Mouse (Mus musculus) macrophage (primary cell): Measurements from ENCODE around the gene Hspb6. TPM values are rescaled to one million over a fixed set of nuclear protein-coding genes. Genes with fewer than 3 reads are reported as not detected.
A peak's percentile ranks its signal among the peaks of the same experiment; 100 is the strongest.

Experiments used
- H3K27ac ChIP-seq: fragments of 350-480 bp; formaldehyde crosslinking; 2 replicates; pipeline ENCODE4 v1.9.0; 2021
- H3K36me3 ChIP-seq: fragments of 350-480 bp; formaldehyde crosslinking; 2 replicates; pipeline ENCODE4 v1.9.0; 2021; ENCODE audit errors: inconsistent target
- H3K4me3 ChIP-seq: fragments of 350-480 bp; formaldehyde crosslinking; 2 replicates; pipeline ENCODE4 v1.9.0; 2021; ENCODE audit errors: inconsistent target
- H3K79me2 ChIP-seq: fragments of 350-480 bp; formaldehyde crosslinking; 2 replicates; pipeline ENCODE4 v1.9.0; 2021; ENCODE audit errors: inconsistent target
- WGBS: methylation state at CpG from one replicate; pipeline ENCODE4 v1.1.7; 2026; ENCODE audit warnings: inconsistent platforms; ENCODE audit not compliant: missing documents; 5-methylcytosine and 5-hydroxymethylcytosine counted together
- polyA plus RNA-seq: library from polyadenylated mRNA; stranded (reverse); fragments of 250-400 nt; gene quantifications from 3 replicates; pipeline ENCODE4 v1.2.4, GENCODE M21; 2018; ENCODE audit warnings: inconsistent platforms

The Hspb6 gene
- polyA plus RNA-seq, 1 experiment from 2014 or later, result 7.5 TPM

DNA sequence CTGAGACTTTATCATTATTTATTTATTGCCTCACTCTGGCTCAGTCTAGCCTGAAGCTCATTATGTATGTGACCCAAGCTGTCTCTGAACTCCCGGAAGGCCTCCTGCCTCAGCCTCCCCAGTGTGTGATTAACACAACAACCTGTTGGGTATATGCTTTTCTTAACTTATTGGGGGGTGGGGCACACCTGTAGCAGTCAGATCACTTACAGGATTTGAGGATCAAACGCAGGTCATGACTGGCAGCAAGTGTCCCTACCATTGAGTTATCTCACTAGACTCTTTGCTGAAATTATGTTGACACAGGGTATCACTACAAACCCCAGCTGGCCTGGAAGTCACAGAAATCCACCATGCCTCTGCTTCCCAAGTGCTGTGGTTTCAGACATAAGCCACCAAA is 8.3 kb downstream of the Hspb6 start:
- 92% methylated on average over 2 of the region's 2 CpGs for WGBS
- H3K79me2 ChIP-seq, result peaks cover 41% of the 10 kb centered on the region
- H3K27ac ChIP-seq, result no peak overlapping the region
- no peak overlapping the region for H3K4me3 ChIP-seq
- H3K36me3 ChIP-seq, result peaks cover 29% of the 10 kb centered on the region; the same call in 1 of the 2 replicates

DNA sequence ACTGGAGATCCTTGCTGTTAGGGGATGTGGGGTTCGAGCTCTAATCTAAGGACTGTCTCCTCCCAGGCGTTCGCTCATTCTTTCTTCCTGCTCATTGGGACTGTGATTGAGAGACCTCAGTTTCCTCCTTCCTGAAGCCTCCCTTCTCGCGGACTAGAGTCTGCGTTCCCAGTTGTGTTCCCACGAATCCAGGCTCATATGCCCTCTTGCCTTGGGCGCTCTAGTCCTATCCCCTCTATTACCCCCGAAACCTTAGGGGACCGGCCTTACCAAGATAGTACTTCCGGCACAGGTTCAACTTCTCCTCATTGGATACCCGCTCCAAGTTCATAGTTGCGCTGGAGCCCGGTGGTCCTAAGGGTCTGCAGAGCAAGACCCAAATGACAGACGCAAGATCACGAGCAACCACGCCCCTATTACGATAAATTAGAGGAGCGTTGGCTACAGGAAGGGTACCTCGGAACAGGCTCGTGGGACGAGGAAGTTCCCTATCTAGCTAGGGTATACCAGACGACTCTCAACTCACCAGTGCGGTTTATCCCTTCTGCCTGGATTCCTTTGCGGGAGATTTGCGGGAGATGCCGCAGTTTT is 10.6 kb downstream of the Hspb6 start:
- peak overlapping the region; percentile 99 for H3K4me3 ChIP-seq
- peaks cover 23% of the 10 kb centered on the region; the same call in 1 of the 2 replicates for H3K36me3 ChIP-seq
- peak overlapping the region; percentile 87 for H3K27ac ChIP-seq
- under 1% methylated on average over 27 of the region's 27 CpGs for WGBS
- H3K79me2 ChIP-seq, result peaks cover 41% of the 10 kb centered on the region

DNA sequence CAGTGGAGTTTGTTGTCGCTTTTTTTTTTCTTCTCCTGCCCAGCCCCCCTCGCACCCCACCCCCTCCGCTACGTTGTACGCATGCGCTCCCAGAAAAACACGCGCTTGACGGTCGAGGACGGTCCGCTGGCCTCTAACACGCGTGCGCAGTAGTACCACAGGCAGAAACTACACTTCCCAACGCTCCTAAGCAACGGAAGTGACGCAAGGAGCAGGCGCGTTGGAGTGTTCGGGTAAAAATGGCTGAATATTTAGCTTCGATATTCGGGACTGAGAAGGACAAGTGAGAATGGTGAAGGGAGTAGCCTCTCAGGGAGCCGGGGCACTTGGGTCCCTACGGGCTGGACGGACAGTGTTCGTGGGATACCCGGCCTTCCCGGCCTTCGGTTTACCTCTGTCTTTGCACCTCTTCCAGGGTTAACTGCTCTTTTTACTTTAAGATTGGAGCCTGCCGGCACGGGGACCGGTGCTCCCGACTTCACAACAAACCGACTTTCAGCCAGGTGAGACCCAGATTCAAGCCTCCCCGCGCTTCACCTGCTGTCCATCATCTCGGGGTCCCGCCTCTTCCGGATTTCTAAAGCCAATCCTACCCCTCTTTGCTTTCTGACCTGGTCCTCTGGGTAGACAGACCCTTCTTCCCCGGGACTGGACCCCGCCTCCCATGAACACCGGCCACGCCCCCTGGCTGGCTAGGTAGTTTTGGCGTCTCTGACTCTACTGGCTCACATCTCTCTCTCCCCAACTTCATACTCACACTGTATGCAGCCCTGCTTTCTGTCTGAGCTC is 11.3 kb downstream of the Hspb6 start, which contains the start of the genes U2af1l4, Gm49396 and Psenen:
TSS of gene U2af1l4 (plus strand) at position 185 of the 789 bp plus-strand sequence.
TSS of gene Gm49396 (plus strand) at position 228 of the 789 bp plus-strand sequence.
TSS of gene Psenen (minus strand) at position 511 of the 789 bp plus-strand sequence.
- peaks cover 26% of the 10 kb centered on the region; the same call in 1 of the 2 replicates for H3K36me3 ChIP-seq
- peak within 1 kb of the TSS; percentile 99 for H3K4me3 ChIP-seq
- 1% methylated on average over 44 of the region's 45 CpGs for WGBS
- peak within 1 kb of the TSS; percentile 87 for H3K27ac ChIP-seq
- H3K79me2 ChIP-seq, result peaks cover 34% of the 10 kb centered on the region

DNA sequence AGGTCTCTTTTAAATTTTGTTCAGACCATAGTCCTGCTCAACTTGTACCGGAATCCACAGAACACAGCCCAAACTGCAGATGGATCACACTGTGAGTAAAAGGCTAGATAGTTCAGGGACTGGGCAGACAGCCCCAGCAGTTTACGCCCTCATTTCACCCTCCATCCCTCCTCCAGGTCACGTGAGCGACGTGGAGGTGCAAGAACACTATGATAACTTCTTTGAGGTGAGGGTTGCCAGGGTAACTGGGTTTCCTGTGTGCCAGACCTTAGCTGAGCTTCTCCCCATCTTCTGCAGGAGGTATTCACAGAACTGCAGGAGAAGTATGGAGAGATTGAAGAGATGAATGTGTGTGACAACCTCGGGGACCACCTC is 11.9 kb downstream of the Hspb6 start:
- WGBS, result 43% methylated on average over 6 of the region's 6 CpGs
- H3K4me3 ChIP-seq, result peak overlapping the region; percentile 99
- H3K79me2 ChIP-seq, result peaks cover 28% of the 10 kb centered on the region
- peak overlapping the region; percentile 87 for H3K27ac ChIP-seq
- H3K36me3 ChIP-seq, result peaks cover 32% of the 10 kb centered on the region; the same call in 1 of the 2 replicates

DNA sequence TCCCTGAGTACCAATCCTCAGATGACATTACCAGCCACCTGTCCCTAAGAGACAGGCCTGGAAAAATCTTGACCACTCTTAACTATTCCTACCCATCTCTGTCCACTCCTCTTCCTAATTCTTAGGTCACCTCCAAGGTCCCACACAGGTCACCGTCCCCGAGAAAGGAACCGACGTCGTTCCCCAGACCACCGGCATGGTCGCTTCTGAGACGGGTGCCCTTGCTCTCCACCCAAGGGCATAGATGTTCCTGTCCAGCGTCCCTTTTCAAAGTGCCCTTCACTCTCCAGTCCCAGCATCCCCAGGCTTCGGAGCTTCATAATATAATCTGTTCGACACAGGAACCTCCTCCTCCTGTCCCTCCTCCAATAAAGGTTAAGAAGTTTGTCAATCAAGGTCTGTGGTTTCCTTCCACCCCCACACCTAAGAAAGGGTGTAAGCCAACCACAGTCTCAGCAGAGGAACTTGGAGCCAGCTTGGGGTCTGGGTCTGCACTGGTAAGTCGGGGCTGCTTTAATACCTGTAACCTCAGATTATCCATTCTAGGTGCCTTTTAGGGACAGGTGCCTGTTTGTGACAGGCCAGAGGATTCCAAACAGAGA is 13.1 kb downstream of the Hspb6 start, which contains the start of gene Igflr1:
TSS of gene Igflr1 (plus strand) at position 458 of the 602 bp plus-strand sequence.
- 96% methylated on average over 12 of the region's 12 CpGs for whole genome bisulfite sequencing
- Histone ChIP-seq H3K4me3 (no peak within 1 kb of the TSS), H3K27ac (no peak within 1 kb of the TSS), H3K79me2 (peaks cover 25% of the 10 kb centered on the region), H3K36me3 (peaks cover 44% of the 10 kb centered on the region)

DNA sequence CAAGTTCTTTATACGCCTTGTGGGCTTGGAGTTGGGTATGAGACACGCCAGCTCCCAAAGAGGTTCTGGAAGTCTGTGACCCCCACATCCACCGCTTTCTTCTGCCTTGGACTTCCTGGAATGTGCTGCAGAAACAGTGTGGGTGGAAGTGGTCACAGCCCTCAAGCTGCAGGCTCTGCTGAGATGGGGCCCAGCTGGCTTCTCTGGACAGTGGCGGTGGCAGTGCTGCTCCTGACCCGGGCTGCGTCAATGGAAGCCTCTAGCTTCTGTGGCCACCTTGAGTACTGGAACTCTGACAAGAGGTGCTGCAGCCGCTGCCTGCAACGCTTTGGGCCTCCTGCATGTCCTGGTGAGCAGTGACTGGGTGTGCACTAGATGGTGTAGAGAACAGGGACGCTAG is 14.1 kb downstream of the Hspb6 start:
- Histone ChIP-seq H3K79me2 (peaks cover 19% of the 10 kb centered on the region), H3K27ac (no peak overlapping the region), H3K36me3 (peaks cover 54% of the 10 kb centered on the region), H3K4me3 (no peak overlapping the region)
- 96% methylated on average over 9 of the region's 9 CpGs for WGBS

DNA sequence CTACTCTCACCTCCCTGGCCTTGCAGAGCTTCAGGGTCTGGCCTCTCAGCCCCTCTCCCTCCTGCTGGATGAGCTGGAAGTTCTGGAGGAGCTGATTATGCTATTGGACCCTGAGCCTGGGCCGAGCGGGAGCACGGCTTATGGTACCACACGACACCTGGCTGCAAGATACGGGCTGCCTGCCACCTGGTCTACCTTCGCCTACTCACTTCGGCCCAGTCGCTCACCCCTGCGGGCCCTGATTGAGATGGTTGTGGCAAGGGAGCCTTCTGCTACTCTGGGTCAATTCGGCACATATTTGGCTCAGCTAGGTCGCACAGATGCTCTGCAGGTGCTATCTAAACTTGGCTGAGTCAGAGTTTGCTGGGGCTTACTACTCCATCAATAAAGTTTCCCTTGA is 15.6 kb downstream of the Hspb6 start:
- Histone ChIP-seq H3K27ac (no peak overlapping the region), H3K79me2 (peaks cover 4% of the 10 kb centered on the region), H3K4me3 (no peak overlapping the region), H3K36me3 (peaks cover 66% of the 10 kb centered on the region)
- WGBS, result 96% methylated on average over 11 of the region's 11 CpGs

DNA sequence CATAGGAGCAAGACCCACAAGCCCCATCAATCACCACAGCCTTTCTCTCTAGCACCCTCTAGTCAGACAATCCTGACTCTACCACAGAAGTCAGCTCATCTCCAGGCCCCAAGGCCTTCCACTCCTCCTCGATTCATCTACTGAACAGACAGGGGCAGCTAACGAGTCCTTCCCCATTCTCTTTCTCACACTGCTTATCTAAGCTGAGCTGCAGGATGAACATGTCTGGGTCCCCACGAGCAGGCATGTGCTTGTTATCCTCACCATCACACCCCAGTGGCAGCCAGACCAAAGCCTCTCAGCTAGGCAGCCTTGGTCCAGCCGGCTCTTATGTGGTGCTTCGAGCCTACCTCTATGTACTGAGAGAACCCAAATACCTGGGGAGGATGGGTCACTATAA is 20.4 kb downstream of the Hspb6 start:
- no peaks in the 10 kb centered on the region for H3K79me2 ChIP-seq
- peaks cover 93% of the 10 kb centered on the region for H3K36me3 ChIP-seq
- no peak overlapping the region for H3K27ac ChIP-seq
- WGBS, result 90% methylated on average over 5 of the region's 5 CpGs
- H3K4me3 ChIP-seq, result no peak overlapping the region

DNA sequence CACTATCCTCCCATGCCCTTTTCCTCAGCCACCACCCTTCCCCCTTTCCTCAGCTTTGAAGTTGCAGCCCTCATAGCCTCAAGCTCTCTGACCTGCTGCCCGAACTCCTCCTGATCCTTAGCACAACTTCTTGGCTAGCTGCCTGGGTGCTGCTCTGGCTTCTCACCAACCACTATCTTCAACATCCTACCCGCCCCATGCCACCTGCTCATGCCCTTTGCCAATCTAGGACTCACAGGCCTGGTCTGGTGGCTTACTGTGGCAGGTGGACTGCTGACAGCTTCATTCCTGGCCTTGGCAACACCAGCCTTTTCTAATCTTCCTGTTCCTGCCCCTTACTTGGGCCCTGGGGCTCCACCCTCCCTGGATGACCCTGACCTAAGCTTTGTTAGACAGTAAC is 21.0 kb downstream of the Hspb6 start:
- H3K27ac ChIP-seq, result no peak overlapping the region
- WGBS, result 95% methylated on average over 2 of the region's 2 CpGs
- no peaks in the 10 kb centered on the region for H3K79me2 ChIP-seq
- no peak overlapping the region for H3K4me3 ChIP-seq
- peaks cover 97% of the 10 kb centered on the region for H3K36me3 ChIP-seq

DNA sequence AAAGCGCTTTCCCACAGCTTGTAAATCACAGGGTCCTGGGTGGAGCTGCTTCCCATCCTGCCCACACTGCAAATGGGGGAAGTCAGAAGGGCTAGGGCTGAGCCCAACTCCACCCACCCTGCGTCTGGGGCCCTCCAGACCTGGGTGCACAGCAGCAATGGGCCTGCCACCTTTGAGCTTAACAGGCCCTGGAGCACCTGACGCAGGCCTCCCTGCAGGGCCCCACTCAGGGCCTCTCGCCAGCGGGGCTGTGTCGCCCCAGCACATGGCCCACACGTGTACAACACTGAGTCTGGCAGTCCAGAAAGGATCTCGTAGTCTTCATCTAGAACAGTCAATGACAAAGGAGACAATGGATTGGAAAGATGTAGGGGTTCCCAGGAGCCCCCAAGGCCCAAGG is 28.0 kb downstream of the Hspb6 start:
- no peak overlapping the region for H3K4me3 ChIP-seq
- H3K36me3 ChIP-seq, result peaks cover 79% of the 10 kb centered on the region
- H3K79me2 ChIP-seq, result peaks cover 2% of the 10 kb centered on the region; the same call in 1 of the 2 replicates
- 94% methylated on average over 8 of the region's 8 CpGs for WGBS
- H3K27ac ChIP-seq, result no peak overlapping the region

DNA sequence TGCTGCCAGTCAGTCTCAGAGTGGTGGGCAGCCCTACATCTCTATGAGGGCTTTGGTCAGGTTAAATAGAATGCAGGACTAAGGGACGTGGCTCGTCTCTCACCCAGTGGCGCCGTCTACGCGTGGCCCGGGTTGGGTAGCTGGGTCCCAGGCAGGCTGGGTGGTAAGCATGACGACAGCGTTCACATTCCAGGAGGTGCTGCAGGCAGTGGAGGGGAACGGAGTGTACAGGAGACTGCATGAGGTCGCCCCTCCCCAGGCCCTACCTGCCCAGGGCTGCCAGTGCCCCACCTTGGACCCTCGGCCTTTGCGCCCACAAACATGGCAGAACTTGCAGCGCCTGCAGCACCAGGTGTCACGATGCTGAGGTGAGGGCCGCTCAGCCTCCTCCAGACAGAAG is 29.6 kb downstream of the Hspb6 start:
- peaks cover 18% of the 10 kb centered on the region for H3K79me2 ChIP-seq
- H3K36me3 ChIP-seq, result peaks cover 78% of the 10 kb centered on the region
- no peak overlapping the region for H3K4me3 ChIP-seq
- 97% methylated on average over 8 of the region's 16 CpGs for WGBS
- H3K27ac ChIP-seq, result no peak overlapping the region

DNA sequence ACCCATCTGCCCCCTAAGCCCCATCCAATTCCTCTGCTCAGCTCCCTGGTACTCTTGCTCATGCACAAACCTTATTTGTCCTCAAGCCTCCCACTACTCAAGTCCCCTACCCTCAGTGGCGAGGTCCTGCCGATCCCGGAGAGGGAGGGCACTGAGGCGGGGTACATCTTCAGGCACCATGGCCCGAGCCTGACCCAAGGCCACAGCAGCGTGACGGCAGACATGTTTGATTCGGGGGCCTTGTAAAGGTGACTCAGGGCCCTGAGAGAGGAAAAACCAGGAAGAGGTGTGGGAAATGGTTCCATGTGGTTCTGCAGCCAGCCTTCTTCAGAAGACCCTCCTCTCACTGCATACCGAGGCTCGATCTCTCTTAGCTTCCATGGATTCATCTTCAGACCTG is 32.4 kb downstream of the Hspb6 start:
- H3K4me3 ChIP-seq, result no peak overlapping the region
- H3K79me2 ChIP-seq, result peaks cover 35% of the 10 kb centered on the region
- peaks cover 50% of the 10 kb centered on the region for H3K36me3 ChIP-seq
- no peak overlapping the region for H3K27ac ChIP-seq
- WGBS, result 97% methylated on average over 10 of the region's 10 CpGs

DNA sequence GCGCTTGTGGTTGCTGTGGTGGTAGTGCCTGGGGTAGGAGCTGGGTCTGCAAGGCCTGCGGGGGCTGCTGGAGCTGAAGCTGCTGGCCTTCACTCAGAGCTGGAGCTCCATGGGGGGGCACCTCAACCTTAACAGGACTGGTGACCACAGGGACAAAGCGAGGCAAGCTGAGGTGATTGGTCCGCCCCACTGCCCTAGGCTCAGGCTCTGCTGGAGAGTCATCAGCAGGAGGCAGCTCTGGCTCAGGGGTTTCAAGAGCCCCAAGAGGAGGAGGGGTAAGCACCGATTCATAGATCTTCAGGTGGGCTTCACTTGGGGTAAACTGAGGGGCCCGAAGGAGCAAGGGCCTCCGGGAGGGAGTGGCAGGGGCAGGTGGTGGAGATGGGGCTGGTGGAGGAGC is 33.2 kb downstream of the Hspb6 start:
- Histone ChIP-seq H3K36me3 (peaks cover 44% of the 10 kb centered on the region), H3K4me3 (no peak overlapping the region), H3K79me2 (peaks cover 35% of the 10 kb centered on the region), H3K27ac (no peak overlapping the region)
- WGBS, result 98% methylated on average over 6 of the region's 7 CpGs

DNA sequence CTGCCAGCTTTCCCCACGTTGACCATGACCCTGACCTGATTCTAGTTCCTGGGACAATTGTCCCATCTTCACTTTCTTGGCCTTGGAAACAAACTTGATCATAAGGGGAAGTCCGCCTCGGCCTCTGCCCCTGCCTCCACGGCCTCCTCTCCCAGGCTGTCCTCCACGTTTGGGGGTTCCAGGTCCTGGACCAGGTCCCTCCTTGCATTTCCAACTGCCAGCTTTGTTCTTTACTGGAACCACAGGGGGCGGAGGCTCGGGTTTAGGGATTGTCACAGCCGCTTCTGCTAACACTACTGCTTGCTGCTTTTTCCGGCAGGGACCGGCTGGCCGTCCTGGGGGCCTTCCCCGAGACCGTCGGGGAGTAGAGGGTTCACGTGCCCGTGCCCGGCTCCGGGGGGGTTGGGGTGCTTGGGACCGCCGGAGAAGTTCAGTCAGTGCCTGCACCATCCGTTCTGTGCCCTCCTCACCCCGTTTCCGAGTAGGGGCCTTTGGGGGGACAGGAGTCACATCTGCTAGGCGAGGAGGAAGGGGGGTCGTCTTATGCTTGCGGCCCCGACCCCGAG is 34.6 kb downstream of the Hspb6 start:
- Histone ChIP-seq H3K79me2 (peaks cover 35% of the 10 kb centered on the region), H3K4me3 (no peak overlapping the region), H3K27ac (no peak overlapping the region), H3K36me3 (peaks cover 34% of the 10 kb centered on the region)
- WGBS, result 92% methylated on average over 24 of the region's 28 CpGs
